Mouse (Mus musculus): ENCODE results near the gene Tnfrsf18. TPM values are rescaled to one million over a fixed set of nuclear protein-coding genes. Genes with fewer than 3 reads are reported as not detected.

Tnfrsf18 gene
- polyA plus RNA-seq, 1 experiment from 2014 or later = 1.7 TPM

GRCm38 (mm10) chr4:156004109-156004508 lies 21.9 kb upstream of the Tnfrsf18 start:
- Histone ChIP-seq H3K4me3 (ENCODE audit: low read depth, low read length) (no peak overlapping the region), H3K4me1 (ENCODE audit: control insufficient read depth, insufficient read depth, low read length) (no peaks in the 10 kb centered on the region), H3K27ac (ENCODE audit: low read depth, low read length) (no peak overlapping the region), H3K36me3 (ENCODE audit: control insufficient read depth, insufficient read depth, low read length) (peaks cover 43% of the 10 kb centered on the region), H3K4me2 (no peak overlapping the region), H3K9ac (ENCODE audit: low read depth, low read length) (no peak overlapping the region), H3K9me3 (replicated peaks; ENCODE audit: control insufficient read depth, low read length) (no peaks in the 10 kb centered on the region), H3K27me3 (ENCODE audit: control insufficient read depth, insufficient read depth, low read length) (no peaks in the 10 kb centered on the region)
- 88% methylated on average over 3 of the region's 3 CpGs for WGBS (ENCODE audit: insufficient replicate concordance)
- no peak for ATAC-seq (replicated peaks; ENCODE audit: insufficient number of reproducible peaks, low FRiP score, low TSS enrichment)

DNA sequence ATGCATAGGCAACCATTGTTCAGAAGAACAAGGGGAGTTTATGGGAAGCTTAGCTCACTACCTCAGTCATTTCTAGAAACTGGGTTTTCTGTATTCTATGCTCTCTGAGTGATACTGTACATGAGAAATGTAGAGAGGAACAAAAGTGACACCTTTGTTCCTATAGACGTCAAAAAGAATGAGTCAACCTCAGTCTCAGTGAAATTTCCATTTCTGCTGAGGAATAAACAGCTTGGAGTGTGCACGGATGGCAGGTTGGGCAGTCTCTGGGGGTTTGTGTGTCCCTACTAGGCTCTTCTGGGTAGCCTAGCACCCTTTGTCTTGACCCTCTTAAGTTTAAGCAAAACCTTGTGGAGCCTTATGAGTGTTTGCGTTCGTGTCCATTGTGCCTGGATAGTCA lies 17.6 kb upstream of the Tnfrsf18 start:
- Histone ChIP-seq H3K4me2 (no peak overlapping the region), H3K4me1 (ENCODE audit: control insufficient read depth, insufficient read depth, low read length) (no peaks in the 10 kb centered on the region), H3K27me3 (ENCODE audit: control insufficient read depth, insufficient read depth, low read length) (no peaks in the 10 kb centered on the region), H3K4me3 (ENCODE audit: low read depth, low read length) (no peak overlapping the region), H3K9ac (ENCODE audit: low read depth, low read length) (no peak overlapping the region), H3K36me3 (ENCODE audit: control insufficient read depth, insufficient read depth, low read length) (peaks cover 45% of the 10 kb centered on the region), H3K9me3 (replicated peaks; ENCODE audit: control insufficient read depth, low read length) (no peaks in the 10 kb centered on the region), H3K27ac (ENCODE audit: low read depth, low read length) (no peak overlapping the region)
- no peak for ATAC-seq (replicated peaks; ENCODE audit: insufficient number of reproducible peaks, low FRiP score, low TSS enrichment)
- WGBS (ENCODE audit: insufficient replicate concordance) = 93% methylated on average over 4 of the region's 4 CpGs

- Histone ChIP-seq H3K4me3 (ENCODE audit: low read depth, low read length) (no peak within 1 kb of the TSS), H3K27ac (ENCODE audit: low read depth, low read length) (no peak within 1 kb of the TSS), H3K9me3 (replicated peaks; ENCODE audit: control insufficient read depth, low read length) (no peaks in the 10 kb centered on the region), H3K27me3 (ENCODE audit: control insufficient read depth, insufficient read depth, low read length) (no peaks in the 10 kb centered on the region), H3K36me3 (ENCODE audit: control insufficient read depth, insufficient read depth, low read length) (peaks cover 26% of the 10 kb centered on the region), H3K4me2 (no peak within 1 kb of the TSS), H3K9ac (ENCODE audit: low read depth, low read length) (no peak within 1 kb of the TSS), H3K4me1 (ENCODE audit: control insufficient read depth, insufficient read depth, low read length) (no peaks in the 10 kb centered on the region)
- ATAC-seq (replicated peaks; ENCODE audit: insufficient number of reproducible peaks, low FRiP score, low TSS enrichment) = no peak
- 79% methylated on average over 8 of the region's 8 CpGs for WGBS (ENCODE audit: insufficient replicate concordance)
Measured at GRCm38 (mm10) chr4:156013637-156014036, 12.3 kb upstream of the Tnfrsf18 start, which contains the start of gene Tnfrsf4. Gene Tnfrsf4, plus strand, starts transcription at chr4:156013843.

DNA sequence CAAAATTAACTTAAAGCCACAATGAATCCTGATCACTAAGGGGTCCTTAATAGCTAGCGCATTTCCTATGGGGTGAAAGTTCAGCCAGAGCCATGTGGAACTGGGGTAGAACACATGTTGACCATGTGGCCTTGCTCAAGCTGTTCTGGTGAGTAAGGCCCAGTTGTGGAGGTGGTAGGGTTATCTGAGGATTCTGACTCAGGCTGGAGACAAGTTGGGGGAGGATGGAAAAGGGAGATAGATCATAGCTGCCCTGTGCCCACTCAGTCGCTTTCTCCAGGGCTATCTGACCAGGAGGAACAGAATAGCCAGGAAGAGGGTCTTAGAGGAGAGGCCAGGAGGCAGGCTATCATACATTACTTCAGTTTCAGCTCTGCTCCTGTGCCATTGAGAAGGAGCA lies 11.5 kb upstream of the Tnfrsf18 start:
- Histone ChIP-seq H3K4me2 (no peak overlapping the region), H3K36me3 (ENCODE audit: control insufficient read depth, insufficient read depth, low read length) (peaks cover 18% of the 10 kb centered on the region)

DNA sequence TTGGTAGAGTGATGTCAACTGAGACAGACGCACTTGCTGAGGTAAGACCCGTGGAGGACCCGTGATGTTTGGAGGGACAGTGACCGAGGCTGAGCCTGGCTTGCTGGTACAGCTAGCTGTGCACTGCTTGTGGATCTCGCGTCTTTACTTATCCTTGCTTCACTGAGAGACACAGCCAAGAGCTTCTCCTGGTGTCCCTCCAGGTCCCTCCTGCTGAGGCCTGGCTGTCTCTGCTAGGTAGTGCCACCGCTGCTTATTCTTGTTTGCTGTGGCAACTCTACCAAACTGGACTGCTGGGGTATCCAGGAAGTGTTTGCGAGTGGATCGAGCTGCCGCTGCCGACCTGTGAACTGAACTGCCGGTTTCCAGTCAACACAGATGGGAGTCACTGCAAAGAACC lies 6.2 kb upstream of the Tnfrsf18 start:
- Histone ChIP-seq H3K27ac (ENCODE audit: low read depth, low read length) (no peak overlapping the region), H3K9ac (ENCODE audit: low read depth, low read length) (no peak overlapping the region)
- 84% methylated on average over 12 of the region's 12 CpGs for whole genome bisulfite sequencing (ENCODE audit: insufficient replicate concordance)

More for the DNA sequence above, 11.5 kb upstream of the Tnfrsf18 start:
- Histone ChIP-seq H3K27ac (ENCODE audit: low read depth, low read length) (no peak overlapping the region), H3K9ac (ENCODE audit: low read depth, low read length) (no peak overlapping the region), H3K4me1 (ENCODE audit: control insufficient read depth, insufficient read depth, low read length) (no peaks in the 10 kb centered on the region), H3K9me3 (replicated peaks; ENCODE audit: control insufficient read depth, low read length) (no peaks in the 10 kb centered on the region), H3K27me3 (ENCODE audit: control insufficient read depth, insufficient read depth, low read length) (no peaks in the 10 kb centered on the region), H3K4me3 (ENCODE audit: low read depth, low read length) (no peak overlapping the region)
- WGBS (ENCODE audit: insufficient replicate concordance) = 74% methylated on average over 2 of the region's 2 CpGs
- no peak for ATAC-seq (replicated peaks; ENCODE audit: insufficient number of reproducible peaks, low FRiP score, low TSS enrichment)

GRCm38 (mm10) chr4:156021381-156021780 lies 4.6 kb upstream of the Tnfrsf18 start:
- no peak overlapping the region for H3K27ac ChIP-seq (ENCODE audit: low read depth, low read length)
- no peaks in the 10 kb centered on the region for H3K27me3 ChIP-seq (ENCODE audit: control insufficient read depth, insufficient read depth, low read length)
- H3K4me2 ChIP-seq = no peak overlapping the region
- no peaks in the 10 kb centered on the region for H3K9me3 ChIP-seq (replicated peaks; ENCODE audit: control insufficient read depth, low read length)
- no peaks in the 10 kb centered on the region; the same call in 1 of the 2 replicates for H3K36me3 ChIP-seq (ENCODE audit: control insufficient read depth, insufficient read depth, low read length)
- H3K9ac ChIP-seq (ENCODE audit: low read depth, low read length) = no peak overlapping the region
- peaks cover 12% of the 10 kb centered on the region for H3K4me1 ChIP-seq (ENCODE audit: control insufficient read depth, insufficient read depth, low read length)
- no peak for ATAC-seq (replicated peaks; ENCODE audit: insufficient number of reproducible peaks, low FRiP score, low TSS enrichment)
- 63% methylated on average over 3 of the region's 3 CpGs for WGBS (ENCODE audit: insufficient replicate concordance)
- no peak overlapping the region for H3K4me3 ChIP-seq (ENCODE audit: low read depth, low read length)

More for the DNA sequence above, 6.2 kb upstream of the Tnfrsf18 start:
- H3K27me3 ChIP-seq (ENCODE audit: control insufficient read depth, insufficient read depth, low read length) = no peaks in the 10 kb centered on the region
- no peaks in the 10 kb centered on the region; the same call in 1 of the 2 replicates for H3K36me3 ChIP-seq (ENCODE audit: control insufficient read depth, insufficient read depth, low read length)
- H3K9me3 ChIP-seq (replicated peaks; ENCODE audit: control insufficient read depth, low read length) = no peaks in the 10 kb centered on the region
- no peak overlapping the region for H3K4me3 ChIP-seq (ENCODE audit: low read depth, low read length)
- no peak overlapping the region for H3K4me2 ChIP-seq
- ATAC-seq (replicated peaks; ENCODE audit: insufficient number of reproducible peaks, low FRiP score, low TSS enrichment) = no peak
- peaks cover 6% of the 10 kb centered on the region for H3K4me1 ChIP-seq (ENCODE audit: control insufficient read depth, insufficient read depth, low read length)

DNA sequence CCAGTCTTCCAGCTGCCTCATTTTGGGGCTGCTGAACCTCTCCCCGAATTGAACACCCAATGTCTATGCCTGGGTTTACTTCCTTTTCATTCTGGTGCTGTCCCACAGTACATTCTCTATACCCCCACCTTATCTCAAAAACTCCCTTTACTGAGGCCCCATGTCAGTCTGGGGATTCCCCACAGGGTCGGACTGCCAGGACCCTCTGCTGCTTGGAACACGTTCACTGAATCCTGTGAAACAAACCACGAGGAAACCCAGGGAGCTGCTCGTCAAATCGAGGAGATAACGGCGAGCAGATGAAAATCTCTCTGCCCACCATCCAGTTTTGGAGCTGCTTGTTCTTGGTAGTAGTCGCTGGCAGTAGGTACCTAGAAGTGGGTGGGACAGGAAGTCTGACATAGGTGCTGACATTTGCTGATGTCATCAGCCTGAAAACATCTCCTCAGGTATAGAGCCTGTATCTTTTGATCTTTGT lies 4.0 kb upstream of the Tnfrsf18 start:
- Histone ChIP-seq H3K4me1 (ENCODE audit: control insufficient read depth, insufficient read depth, low read length) (peaks cover 13% of the 10 kb centered on the region), H3K36me3 (ENCODE audit: control insufficient read depth, insufficient read depth, low read length) (no peaks in the 10 kb centered on the region), H3K9me3 (replicated peaks; ENCODE audit: control insufficient read depth, low read length) (no peaks in the 10 kb centered on the region), H3K4me3 (ENCODE audit: low read depth, low read length) (no peak overlapping the region), H3K27ac (ENCODE audit: low read depth, low read length) (no peak overlapping the region), H3K9ac (ENCODE audit: low read depth, low read length) (no peak overlapping the region), H3K4me2 (no peak overlapping the region), H3K27me3 (ENCODE audit: control insufficient read depth, insufficient read depth, low read length) (no peaks in the 10 kb centered on the region)
- ATAC-seq (replicated peaks; ENCODE audit: insufficient number of reproducible peaks, low FRiP score, low TSS enrichment) = no peak
- WGBS (ENCODE audit: insufficient replicate concordance) = 39% methylated on average over 9 of the region's 9 CpGs

DNA sequence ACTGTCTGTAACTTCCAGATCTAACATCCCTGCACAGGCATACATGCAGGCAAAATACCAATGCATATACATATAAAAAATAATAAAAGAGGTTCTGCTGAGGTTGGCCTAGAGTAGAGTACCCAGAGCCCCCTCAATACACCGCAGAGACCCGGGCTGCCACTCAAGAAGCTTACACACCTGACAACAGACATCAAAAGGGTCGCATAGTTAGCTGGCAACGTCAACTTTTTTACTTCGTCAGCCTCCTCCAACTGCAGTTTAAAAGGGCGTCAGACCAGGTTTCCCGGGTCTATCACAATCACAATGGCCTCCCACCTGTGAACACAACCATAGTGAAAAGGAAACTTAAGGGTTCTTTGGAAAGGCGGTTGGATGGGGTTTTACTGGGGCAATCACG lies 2.4 kb upstream of the Tnfrsf18 start:
- Histone ChIP-seq H3K27ac (ENCODE audit: low read depth, low read length) (no peak overlapping the region), H3K36me3 (ENCODE audit: control insufficient read depth, insufficient read depth, low read length) (0 out of 2 replicates have a peak, but pooled peaks cover 4% of the 10 kb centered on the region), H3K4me1 (ENCODE audit: control insufficient read depth, insufficient read depth, low read length) (peaks cover 13% of the 10 kb centered on the region), H3K9me3 (replicated peaks; ENCODE audit: control insufficient read depth, low read length) (no peaks in the 10 kb centered on the region), H3K27me3 (ENCODE audit: control insufficient read depth, insufficient read depth, low read length) (no peaks in the 10 kb centered on the region), H3K4me2 (no peak overlapping the region), H3K4me3 (ENCODE audit: low read depth, low read length) (no peak overlapping the region), H3K9ac (ENCODE audit: low read depth, low read length) (no peak overlapping the region)
- no peak for ATAC-seq (replicated peaks; ENCODE audit: insufficient number of reproducible peaks, low FRiP score, low TSS enrichment)
- WGBS (ENCODE audit: insufficient replicate concordance) = 77% methylated on average over 9 of the region's 9 CpGs

DNA sequence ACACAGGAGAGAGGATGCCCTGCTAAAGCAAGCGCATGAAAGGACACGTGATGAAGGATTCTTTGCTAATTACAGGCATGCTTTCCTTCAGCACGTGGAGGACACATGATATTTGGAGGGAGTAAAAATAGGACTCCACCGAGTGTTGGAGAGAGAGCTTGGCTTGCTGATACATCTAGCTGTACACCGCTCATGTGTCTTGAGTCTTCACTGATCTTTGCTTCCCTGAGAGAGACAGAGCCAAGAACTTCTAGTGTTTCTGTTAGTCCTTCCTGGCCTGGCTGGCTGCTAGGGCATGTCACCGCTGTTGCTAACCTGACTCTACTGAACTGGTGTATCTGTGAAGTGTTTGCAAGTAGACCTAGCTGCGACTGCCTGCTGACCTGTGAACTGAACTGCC lies 1.8 kb upstream of the Tnfrsf18 start:
- Histone ChIP-seq H3K36me3 (ENCODE audit: control insufficient read depth, insufficient read depth, low read length) (0 out of 2 replicates have a peak, but pooled peaks cover 4% of the 10 kb centered on the region), H3K9me3 (replicated peaks; ENCODE audit: control insufficient read depth, low read length) (no peaks in the 10 kb centered on the region), H3K4me2 (no peak overlapping the region), H3K4me1 (ENCODE audit: control insufficient read depth, insufficient read depth, low read length) (peaks cover 13% of the 10 kb centered on the region), H3K4me3 (ENCODE audit: low read depth, low read length) (no peak overlapping the region), H3K27ac (ENCODE audit: low read depth, low read length) (no peak overlapping the region), H3K27me3 (ENCODE audit: control insufficient read depth, insufficient read depth, low read length) (no peaks in the 10 kb centered on the region), H3K9ac (ENCODE audit: low read depth, low read length) (no peak overlapping the region)
- ATAC-seq (replicated peaks; ENCODE audit: insufficient number of reproducible peaks, low FRiP score, low TSS enrichment) = no peak
- 85% methylated on average over 7 of the region's 7 CpGs for WGBS (ENCODE audit: insufficient replicate concordance)

Data from heart, embryonic 11.5 days (tissue).